Mouse (Mus musculus) induced T-regulatory cell, adult 2 months (primary cell): ENCODE measurements around the gene Runx1.

ENCODE experiments used
- DNase-seq: peaks from one replicate; pipeline ENCODE4 v3.0.0-alpha.2; 2012; ENCODE audit warnings: low read depth

The Runx1 gene

DNA sequence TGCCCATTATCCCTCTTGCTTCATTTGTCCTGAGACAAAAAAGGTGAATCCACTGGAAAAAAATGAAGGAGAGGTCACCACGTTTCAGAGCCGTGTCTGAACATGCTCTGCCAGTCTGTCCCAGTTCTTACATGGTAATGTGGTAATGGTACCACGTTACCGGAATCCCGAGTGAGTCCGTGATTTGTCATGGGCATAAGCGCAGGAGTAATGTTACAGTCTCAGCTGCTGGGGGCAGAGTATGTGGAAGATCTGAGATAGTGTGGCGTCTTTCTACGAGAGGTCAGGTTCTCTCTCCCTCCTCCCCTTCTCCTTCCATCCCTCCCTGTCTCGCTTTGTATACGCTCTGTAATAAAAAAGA is 216.3 kb downstream of the Runx1 start:
- no peak for DNase-seq

DNA sequence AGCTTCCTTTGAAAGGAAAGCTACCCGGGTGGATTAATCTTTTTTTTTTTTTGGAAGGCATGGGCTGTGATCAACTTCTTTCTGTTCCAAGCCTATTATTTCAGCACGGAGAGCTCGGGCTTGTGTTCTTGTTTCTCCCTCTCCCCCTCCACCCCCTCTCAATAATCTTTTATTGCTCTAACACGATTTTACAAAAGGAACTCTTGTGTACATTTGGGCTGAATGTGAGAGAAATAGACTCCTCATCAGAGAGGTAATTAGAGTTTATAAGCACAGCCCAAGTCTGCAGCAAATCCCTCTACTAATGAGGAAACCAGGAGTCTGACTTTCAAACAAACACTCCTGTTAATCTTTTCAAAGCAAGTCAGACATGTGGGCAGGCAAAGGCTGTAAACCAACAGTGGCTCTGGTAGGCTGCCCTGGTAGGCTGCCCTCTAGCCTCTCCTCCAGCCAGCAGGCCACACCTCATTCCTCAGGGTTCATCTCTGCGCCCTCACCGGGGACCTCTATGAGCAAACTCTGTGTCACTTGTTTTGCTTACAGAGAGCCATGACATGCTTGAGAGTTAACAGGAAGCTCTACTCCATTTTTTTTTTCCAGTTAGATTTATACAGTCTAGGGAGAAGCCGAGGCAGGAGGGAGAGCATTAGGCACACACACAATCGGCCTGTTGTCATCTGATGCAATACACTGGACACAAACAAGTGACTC is 216.8 kb downstream of the Runx1 start:
- no peak for DNase-seq

DNA sequence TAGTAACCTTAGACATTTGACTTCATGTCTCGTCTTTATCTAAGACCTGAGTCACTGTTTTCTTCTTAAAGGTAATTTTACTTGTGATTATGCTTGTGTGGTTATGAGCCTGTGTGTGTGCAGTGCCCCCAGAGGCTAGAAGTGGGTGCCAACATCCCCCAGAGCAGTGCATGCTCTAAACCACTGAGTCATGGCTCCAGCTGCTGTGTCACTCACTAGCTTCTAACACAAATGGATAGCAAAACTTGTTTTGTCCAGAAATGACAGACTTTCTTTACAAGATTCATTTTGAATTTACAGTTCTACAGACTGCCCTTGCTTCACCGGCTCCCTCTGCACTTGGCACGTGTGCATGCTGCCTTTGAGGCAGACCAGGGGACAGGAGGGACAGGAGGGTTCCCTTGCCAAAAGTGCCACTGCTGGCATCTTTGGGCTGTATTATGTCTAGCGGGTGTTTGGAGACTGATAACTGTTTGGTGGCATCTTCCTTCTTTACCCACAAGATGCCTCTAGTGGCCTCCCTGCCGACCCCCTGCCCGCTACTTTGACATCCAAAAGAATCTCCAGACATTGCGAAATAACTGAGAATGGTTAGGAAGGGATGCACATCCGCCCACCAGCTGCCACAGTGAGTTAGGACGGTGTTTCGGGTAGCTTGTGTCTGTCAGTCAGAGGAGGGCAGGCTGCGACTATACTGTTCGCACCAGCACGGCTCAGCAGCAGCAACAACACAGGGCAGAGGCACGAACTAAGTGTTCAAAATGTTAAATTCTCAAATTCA is 217.6 kb downstream of the Runx1 start:
- no peak for DNase-seq

DNA sequence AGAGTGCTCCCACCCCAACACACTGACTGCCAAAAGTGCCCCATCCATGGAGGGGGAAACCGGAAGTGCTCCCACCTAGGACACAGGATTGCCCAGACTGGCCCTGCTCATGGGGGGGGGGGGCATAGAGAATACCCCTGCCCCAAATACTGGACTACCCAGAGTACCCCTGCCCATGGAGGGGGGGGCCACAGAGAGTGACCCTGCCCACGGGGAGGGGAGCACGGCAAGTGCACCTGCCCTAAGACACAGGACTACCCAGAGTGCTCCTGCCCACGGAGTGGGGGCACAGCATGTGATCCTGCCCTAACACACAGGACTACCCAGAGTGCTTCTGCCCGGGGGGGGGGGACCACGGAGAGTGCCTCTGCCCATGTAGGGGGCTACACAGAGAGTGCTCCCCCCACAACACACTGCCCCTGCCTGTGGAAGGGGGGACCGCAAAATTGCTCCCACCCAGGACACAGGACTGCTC is 219.4 kb downstream of the Runx1 start:
- DNase-seq = no peak

DNA sequence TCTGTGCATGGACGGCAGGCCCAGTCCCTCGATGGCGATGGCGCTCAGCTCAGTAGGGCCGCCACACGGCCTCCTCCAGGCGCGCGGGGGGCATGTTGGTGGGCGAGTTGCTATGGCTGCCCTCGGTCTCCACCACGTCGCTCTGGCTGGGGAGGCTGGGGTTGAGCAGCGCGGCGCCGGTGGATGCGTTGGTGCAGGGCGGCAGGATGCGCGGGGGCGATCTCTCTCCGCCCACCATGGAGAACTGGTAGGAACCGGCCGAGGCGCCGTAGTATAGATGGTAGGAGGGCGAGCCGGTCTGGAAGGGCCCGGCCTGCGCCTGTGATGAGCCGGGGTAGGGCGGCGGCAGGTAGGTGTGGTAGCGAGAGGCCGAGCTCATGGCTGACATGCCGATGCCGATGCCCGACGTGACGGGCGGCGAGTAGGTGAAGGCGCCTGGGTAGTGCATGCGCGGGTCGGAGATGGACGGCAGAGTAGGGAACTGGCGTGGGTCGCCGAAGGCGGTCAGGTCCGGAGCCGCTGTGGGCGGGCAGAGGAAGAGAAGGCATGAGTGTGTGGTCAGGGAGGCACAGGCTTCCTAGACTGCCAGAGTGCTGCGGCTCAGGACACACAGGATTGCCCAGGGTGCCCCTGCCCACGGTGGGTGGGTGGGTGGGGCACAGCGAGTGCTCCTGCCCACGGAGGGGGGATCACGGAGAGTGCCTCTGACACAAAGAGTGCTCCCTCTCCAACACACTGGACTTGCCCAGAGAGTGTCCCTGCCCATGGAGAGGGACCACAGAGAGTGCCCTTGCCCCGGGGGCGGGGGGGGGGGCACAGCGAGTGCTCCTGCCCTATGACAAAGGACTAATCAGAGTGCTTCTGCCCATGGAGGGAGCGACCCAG is 220.1 kb downstream of the Runx1 start:
- DNase-seq = no peak

DNA sequence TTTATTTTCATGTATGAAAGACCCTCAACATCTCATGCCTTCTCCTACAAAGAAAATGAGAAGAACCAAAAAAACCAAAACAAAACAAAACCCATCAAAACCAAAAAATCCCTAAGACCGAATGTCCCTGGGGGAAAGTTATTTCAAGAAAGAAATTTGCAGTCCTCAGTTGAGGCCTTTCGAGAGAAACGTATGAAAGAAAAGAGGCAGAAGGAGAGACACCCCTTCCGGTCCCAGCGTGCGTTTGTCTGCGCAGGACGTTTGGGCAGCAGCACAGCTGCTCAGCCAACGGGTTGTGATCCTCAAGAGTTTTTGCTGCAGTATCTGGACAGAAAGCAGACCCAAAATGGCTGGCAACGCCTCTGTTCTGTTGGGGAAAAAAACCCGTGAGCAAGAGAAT is 223.4 kb downstream of the Runx1 start:
- DNase-seq = no peak

DNA sequence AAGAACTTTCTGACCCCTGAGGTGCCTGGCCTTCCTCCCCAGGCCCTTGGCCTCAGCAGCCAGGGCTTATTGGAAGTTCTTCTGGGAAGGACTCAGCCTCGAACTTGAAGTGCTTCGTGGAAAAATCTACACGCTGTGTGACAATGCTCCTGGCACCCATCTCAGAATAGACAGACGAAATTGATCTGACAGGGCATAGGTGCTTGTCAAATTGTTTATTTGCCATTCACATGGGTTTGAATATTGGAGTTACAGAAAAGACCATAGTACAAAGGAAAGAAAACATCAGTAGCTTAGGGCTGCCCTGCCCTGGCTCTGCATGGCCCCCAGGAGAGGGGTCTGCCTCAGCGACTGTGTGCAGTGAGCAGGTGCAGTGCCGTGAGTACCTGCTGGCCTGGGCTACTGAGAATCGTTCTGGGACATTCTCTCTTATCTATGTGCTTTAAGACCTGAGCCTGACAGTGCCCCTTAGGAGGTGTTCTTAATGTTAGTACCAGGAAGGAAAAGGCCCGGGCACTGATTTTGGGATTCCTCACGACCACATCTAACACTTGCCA is 224.6 kb downstream of the Runx1 start:
- no peak for DNase-seq

DNA sequence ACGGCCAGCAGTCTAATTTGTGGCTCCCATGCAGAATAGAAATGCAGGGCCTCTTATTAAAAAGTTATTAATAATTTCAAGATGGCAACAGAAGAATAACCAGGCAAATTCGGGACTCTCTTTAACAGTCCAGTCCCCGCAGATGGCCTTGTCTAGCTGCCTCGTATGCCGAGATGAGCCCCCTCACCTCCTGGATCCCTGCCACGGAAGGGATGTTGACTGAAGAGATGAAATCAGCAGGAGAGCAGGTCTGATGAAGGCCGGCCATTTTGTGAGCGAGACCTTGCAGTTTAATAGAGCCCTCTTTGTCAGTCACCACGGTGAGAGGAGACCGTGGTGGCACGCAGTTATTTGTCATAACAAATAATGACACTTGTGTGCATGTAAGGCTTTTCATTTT is 226.5 kb downstream of the Runx1 start:
- no peak for DNase-seq

DNA sequence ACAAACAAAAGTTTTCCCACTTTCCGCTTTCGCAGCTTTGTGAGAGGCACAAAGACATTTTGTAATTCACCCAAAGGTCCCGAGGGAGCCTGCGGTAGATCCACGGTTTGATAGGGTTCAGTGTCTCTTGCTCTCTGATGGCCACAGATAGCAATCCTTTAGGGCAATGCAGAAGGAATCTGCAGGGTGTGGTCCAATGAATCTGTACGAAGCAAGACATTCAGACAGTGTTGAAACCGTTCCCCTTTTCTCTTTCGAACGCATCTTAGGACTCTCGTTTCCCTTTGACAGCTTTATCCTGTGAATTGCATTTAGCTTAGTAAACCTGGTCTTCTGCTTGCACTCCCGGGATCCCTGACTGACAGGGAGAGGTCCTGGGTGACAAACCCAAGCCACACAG is 228.3 kb downstream of the Runx1 start:
- no peak for DNase-seq

DNA sequence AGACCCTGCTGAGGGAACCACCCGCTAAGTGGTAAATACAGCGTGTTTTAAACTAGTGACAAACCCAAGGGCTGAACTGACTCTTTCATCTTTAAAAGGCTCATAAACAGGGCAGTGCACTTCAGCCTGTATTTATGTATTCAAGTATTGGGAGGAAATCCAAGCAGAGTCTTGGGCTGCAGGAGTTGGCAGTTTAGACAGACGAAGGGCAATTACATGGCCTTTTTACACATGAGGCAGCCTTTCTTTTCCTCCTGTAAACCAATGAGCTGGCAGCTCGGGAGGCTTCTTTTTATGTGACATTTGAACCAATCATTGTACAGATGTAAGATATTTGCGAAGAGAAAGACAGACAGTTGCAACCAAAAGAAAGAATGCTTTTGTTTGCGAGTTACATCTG is 233.7 kb downstream of the Runx1 start:
- DNase-seq = no peak

DNA sequence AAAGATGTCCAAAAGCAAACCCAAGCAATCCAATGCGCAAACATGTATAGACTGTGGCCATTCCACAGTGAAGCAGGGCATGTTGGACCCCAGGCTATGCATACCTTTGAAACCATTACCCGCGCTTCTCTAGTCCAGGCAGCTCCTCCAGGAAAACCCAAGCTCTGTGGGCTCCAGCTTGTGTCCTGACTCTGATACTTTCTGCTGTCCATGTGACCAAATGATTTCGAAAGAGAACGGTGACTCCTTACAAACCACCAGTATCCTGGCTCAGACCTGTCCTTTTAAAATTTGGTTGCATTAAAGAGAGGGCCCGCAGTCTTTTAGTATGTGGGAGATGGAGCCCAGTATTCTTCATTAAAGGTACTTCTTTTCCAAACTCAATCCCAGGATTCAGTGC is 234.2 kb downstream of the Runx1 start:
- DNase-seq = no peak

DNA sequence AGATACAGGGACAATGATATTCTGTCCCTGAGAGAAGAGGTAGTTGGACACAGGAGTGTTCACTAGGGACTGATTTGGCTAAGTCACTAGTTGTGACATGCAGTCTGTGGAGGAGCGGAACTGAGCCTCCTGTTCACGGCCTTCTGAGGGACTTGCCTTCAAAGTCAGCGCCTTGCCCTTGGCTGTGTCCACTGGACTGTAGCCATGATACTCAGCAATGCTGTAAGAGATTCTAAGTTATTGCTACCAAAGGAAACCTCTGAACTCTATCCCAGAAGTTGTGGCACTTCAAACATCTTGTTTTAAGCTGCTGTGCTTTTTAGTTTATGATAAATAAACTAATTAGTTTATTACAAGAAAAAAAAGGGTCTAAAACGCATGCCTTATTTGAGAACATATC is 238.1 kb downstream of the Runx1 start:
- no peak for DNase-seq

DNA sequence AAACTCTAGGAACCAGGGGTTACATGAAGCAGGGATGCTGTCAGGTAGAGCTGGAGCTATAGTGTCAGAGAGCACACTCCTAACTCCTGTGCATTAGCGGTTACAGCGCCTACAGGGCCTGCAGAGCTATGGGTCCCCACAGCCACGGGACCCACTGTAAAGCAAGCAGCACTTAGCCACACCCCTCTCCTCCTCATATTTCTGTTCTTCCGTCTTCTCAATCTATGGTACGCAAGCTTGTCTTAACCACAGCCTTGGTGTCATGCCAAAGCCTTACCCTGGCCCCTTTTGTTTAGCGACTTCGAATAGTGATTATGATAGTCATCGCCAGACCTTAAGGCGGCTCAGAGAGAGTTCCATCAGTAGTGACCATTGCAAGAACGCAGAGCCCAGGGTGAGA is 244.2 kb downstream of the Runx1 start:
- no peak for DNase-seq

DNA sequence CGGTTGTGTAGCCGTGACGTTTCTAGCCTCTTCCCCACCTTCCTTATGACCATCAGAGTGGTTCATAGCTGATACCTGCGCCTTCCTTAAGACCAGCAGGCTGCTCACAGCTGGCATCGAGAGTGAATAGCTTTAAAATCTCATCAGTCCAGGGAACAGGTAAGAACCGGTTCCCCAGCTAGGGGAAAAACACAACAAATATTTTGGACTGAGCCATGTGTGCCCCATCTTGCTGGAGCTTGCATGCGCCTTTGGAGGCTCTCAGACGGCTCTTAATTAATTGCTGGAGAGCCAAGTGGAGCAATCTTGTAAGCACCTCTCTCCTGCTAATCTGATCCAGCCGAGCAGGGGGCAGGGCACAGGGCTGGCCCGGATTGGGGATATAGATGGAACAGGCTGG is 245.0 kb downstream of the Runx1 start:
- DNase-seq = no peak

DNA sequence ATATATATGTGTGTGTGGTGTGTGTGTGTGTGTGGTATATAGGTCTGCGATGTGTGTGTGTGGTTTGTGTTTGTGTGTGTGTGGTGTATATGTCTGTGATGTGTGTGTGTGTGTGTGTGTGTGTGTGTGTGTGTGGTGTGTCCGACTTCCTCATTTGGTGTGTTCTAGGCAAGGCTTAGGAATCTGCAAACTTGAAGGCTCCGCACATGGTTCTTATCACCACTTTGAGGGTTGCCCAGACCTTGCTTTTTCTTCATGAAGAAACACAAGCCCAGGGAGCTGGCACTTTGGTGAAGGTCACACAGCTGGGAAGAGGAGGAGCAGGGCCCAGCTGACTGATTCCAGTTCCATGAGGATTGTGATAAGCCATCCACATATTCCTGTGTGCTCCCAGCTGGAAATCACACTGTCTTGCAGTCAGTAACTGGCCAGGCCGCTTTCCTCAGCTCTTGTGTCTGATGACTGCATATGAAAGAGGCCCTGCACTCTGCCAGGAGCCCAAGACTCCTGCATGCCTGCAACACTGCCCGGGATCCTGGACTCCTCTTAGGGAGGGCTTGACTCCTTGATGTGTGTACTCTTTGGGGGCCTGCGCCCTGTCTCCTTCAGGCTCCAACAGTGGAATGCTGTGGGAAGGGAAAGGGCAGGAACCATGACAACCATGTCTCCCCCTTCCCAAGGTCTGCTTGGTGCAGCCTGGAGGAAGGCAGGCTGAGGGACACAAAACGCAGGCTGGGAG is 246.9 kb downstream of the Runx1 start:
- no peak for DNase-seq

DNA sequence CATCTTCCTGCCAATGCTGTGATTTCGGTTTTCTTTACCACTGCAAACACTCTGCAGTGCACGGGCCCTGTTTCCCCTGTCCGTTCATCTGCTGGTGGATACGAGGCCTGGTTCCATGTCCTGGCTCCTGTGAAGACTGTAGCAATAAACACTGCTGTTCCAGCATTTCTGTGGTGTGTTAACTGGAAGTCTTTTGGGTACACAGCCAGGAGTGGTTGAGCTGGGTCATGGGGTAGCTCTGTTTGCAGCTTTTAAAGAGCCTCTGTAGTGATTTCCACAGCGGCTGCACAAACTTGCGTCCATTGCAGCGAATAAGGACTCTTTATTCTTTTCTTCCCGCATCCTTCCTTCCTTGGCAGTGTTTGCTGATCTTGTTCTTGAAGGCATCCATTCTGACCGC is 248.6 kb downstream of the Runx1 start:
- no peak for DNase-seq

DNA sequence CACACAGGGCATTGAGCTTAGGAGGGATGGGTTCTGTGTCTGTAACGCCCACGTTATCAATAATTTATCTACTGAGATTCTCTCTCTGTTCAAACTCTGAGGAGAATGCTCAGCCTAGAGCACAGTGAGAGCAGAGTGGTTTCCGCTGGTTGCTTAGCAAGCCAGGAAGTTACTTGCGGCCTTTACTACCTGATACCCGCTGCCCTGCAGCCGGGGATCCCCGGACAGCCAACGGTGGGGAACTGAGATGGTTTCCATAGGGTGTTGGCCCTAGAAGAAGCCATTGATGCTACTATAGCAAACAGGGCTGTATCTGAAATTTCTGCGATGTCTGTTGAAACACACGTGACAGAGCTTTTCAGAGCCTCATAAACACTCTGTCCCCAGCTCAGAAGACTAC is 250.2 kb downstream of the Runx1 start:
- DNase-seq = peak; percentile 54

DNA sequence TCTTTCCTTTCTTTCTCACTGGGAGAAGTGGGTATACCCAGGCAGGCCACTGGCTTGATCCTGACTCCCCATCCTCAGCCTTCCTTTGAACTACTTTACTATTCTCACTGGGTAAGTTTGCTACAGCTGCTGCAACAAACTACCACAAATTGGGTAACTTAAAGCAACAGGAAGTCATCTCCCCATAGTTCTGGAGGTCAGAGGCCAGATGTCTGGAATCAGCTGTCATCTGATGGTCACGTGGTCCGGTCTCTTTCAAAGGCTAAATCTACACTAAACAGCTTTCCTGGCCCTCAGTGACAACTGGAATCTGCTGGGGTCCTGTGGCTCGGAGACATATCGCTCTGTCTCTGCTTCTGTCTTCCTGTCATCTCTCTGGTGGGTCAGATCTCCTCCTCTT is 252.8 kb downstream of the Runx1 start:
- no peak for DNase-seq

DNA sequence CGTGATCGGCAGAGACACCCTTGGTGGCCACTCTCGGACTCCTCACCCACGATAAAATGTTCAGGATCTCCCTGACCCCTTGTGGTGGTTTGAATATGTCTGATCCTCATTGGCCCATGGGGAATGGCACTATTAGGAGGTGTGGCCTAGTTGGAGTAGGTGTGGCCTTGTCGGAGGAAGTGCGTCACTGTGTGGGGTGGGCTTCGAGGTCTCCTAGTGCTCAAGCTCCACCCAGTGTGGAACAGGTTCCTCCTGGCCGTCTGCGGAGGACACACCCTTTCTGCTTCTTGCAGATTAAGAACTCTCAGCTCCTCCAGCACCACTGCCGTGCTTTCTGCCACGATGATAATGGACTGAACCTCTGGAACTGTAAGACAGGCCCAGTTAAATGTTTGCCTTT is 254.7 kb downstream of the Runx1 start:
- DNase-seq = no peak

DNA sequence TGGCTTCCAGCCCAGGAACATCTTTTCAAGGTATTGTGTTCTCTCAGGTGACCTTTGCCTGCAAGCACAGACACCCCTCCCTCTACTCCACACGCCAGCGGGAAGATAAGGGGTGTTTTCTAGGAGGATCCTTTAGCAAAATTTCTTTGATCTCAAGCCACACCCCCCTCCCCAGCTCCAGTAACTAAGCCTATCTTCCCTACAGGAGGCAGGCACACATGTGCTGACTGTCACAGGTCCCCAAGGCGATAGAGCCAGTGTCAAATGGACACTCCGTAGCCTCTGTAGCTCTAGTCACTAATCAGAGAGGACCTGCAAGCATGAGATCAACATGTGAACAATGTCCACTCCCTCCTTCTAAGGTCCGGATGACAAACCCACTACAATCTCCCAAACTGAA is 259.8 kb downstream of the Runx1 start:
- no peak for DNase-seq

DNA sequence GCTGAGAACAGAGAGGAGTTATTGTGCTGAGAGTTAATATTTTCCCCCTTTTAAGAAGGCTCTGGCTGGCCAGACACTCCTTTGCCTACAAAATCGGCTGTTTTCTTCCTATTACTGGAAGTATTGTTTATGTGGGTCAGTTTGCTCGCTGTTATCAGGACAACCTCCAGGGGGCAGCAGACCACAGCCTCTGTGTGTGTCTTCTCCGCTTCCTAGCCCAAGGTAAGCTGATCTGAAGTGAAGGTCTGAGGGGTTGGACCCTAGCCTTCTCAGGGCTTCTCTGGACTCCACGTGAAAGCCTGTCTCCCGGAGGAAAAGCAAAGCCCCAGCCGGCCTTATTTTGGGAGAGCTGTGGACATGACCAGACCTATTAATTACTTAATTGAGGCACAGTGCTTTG is 260.2 kb downstream of the Runx1 start:
- DNase-seq = peak; percentile 83

DNA sequence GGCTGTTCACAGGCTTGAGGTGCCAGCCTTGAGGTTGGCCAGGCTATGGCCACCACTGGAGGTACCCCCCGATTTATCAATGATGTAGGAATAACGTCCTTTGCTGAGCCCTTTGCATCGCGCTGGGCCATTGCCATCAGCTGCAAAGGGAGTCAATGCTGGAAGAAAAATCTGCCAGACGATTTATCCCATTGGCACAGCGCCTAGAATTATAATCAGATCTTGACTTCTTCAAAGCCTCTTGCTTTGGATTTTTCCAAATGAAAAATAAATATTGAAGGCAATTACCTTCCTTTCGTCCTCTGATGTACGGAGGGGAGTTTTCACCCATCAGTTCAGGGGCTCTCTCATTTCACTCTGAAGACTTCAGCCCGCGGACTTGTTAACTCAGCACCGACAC is 260.7 kb downstream of the Runx1 start:
- DNase-seq = no peak
